Mouse (Mus musculus) embryonic facial prominence, embryonic 10.5 days (tissue): ENCODE measurements around the gene Capn5. TPM values are rescaled to one million over a fixed set of nuclear protein-coding genes. Genes with fewer than 3 reads are reported as not detected.

ENCODE experiments used
- DNase-seq: peaks from one replicate; pipeline ENCODE4 v3.0.0-alpha.2; 2017; ENCODE audit warnings: low spot score
- H3K27ac ChIP-seq: fragments of 300-500 bp; sonication (generic); replicated peaks from 2 replicates; pipeline ENCODE4 v1.5.1; 2016; ENCODE audit warnings: mild to moderate bottlenecking
- H3K27me3 ChIP-seq: fragments of 300-500 bp; sonication (generic); replicated peaks from 2 replicates; pipeline ENCODE4 v1.6.1; 2016; ENCODE audit warnings: low read depth, mild to moderate bottlenecking; ENCODE audit not compliant: poor library complexity, severe bottlenecking
- H3K36me3 ChIP-seq: fragments of 300-500 bp; sonication (generic); replicated peaks from 2 replicates; pipeline ENCODE4 v1.6.1; 2016; ENCODE audit warnings: mild to moderate bottlenecking, moderate library complexity
- H3K4me1 ChIP-seq: fragments of 300-500 bp; sonication (generic); 2 replicates; pipeline ENCODE4 v1.6.1; 2016
- H3K4me3 ChIP-seq: fragments of 300-500 bp; sonication (generic); 2 replicates; pipeline ENCODE4 v1.5.1; 2016; ENCODE audit warnings: mild to moderate bottlenecking, moderate library complexity
- H3K9me3 ChIP-seq: fragments of 300-500 bp; sonication (generic); 2 replicates; pipeline ENCODE4 v1.6.1; 2016; ENCODE audit warnings: mild to moderate bottlenecking
- WGBS: fragments of 180-500 bp; shearing (Covaris S2); methylation state at CpG from one replicate; pipeline ENCODE4 v1.1.7; 2016; 5-methylcytosine and 5-hydroxymethylcytosine counted together
- polyA plus RNA-seq: library from polyadenylated mRNA; unstranded; fragments of >200 nt; fragmentation: Nextera tagmentation; extraction: Ambion mirVana; gene quantifications from 2 replicates; pipeline ENCODE4 v1.2.1, GENCODE M21; 2016

Gene Capn5
- polyA plus RNA-seq, 1 experiment from 2014 or later, result 4.7 TPM

GRCm38 (mm10) chr7:98095852-98096251 lies 82.2 kb downstream of the Capn5 start:
- no peak overlapping the region for H3K4me3 ChIP-seq
- DNase-seq, result no peak
- no peaks in the 10 kb centered on the region for H3K4me1 ChIP-seq
- no peaks in the 10 kb centered on the region for H3K27me3 ChIP-seq
- H3K9me3 ChIP-seq, result peaks cover 6% of the 10 kb centered on the region
- no peak overlapping the region for H3K27ac ChIP-seq
- WGBS, result 93% methylated on average over 4 of the region's 4 CpGs
- peaks cover 43% of the 10 kb centered on the region for H3K36me3 ChIP-seq

GRCm38 (mm10) chr7:98086346-98086745 lies 91.7 kb downstream of the Capn5 start:
- no peaks in the 10 kb centered on the region for H3K9me3 ChIP-seq
- 57% methylated on average over 2 of the region's 2 CpGs for WGBS
- no peaks in the 10 kb centered on the region for H3K27me3 ChIP-seq
- no peak overlapping the region for H3K27ac ChIP-seq
- no peaks in the 10 kb centered on the region for H3K36me3 ChIP-seq
- peaks cover 38% of the 10 kb centered on the region for H3K4me1 ChIP-seq
- DNase-seq, result peak; percentile 21
- no peak overlapping the region for H3K4me3 ChIP-seq

- Histone ChIP-seq H3K9me3 (no peaks in the 10 kb centered on the region), H3K27ac (peak overlapping the region; percentile 30; the same call in 1 of the 2 replicates), H3K4me3 (no peak overlapping the region), H3K4me1 (peaks cover 42% of the 10 kb centered on the region), H3K27me3 (no peaks in the 10 kb centered on the region), H3K36me3 (0 out of 2 replicates have a peak, but pooled peaks cover 6% of the 10 kb centered on the region)
- DNase-seq, result no peak
- 78% methylated on average over 7 of the region's 7 CpGs for WGBS
Measured at GRCm38 (mm10) chr7:98085314-98085713, 92.8 kb downstream of the Capn5 start.

GRCm38 (mm10) chr7:98084541-98085293 lies 93.4 kb downstream of the Capn5 start:
- Histone ChIP-seq H3K27me3 (no peaks in the 10 kb centered on the region), H3K27ac (peak overlapping the region; percentile 59; the same call in 1 of the 2 replicates), H3K9me3 (no peaks in the 10 kb centered on the region), H3K4me3 (no peak overlapping the region), H3K4me1 (peaks cover 42% of the 10 kb centered on the region), H3K36me3 (peaks cover 10% of the 10 kb centered on the region)
- DNase-seq, result no peak
- WGBS, result 45% methylated on average over 12 of the region's 12 CpGs

GRCm38 (mm10) chr7:98082376-98082775 lies 95.7 kb downstream of the Capn5 start:
- 25% methylated on average over 5 of the region's 5 CpGs for WGBS
- Histone ChIP-seq H3K4me1 (peaks cover 42% of the 10 kb centered on the region), H3K27me3 (no peaks in the 10 kb centered on the region), H3K36me3 (peaks cover 26% of the 10 kb centered on the region), H3K4me3 (no peak overlapping the region), H3K9me3 (no peaks in the 10 kb centered on the region), H3K27ac (peak overlapping the region; percentile 61)
- peak; percentile 14 for DNase-seq

GRCm38 (mm10) chr7:98077453-98077852 lies 100.6 kb downstream of the Capn5 start:
- whole genome bisulfite sequencing, result 90% methylated on average over 11 of the region's 11 CpGs
- peaks cover 50% of the 10 kb centered on the region for H3K36me3 ChIP-seq
- H3K27me3 ChIP-seq, result no peaks in the 10 kb centered on the region
- no peak overlapping the region for H3K27ac ChIP-seq
- peaks cover 11% of the 10 kb centered on the region for H3K4me1 ChIP-seq
- DNase-seq, result no peak
- H3K9me3 ChIP-seq, result no peaks in the 10 kb centered on the region
- no peak overlapping the region for H3K4me3 ChIP-seq

GRCm38 (mm10) chr7:98071620-98072019 lies 106.5 kb downstream of the Capn5 start:
- Histone ChIP-seq H3K4me3 (no peak overlapping the region), H3K9me3 (no peaks in the 10 kb centered on the region), H3K27ac (no peak overlapping the region), H3K27me3 (no peaks in the 10 kb centered on the region), H3K4me1 (no peaks in the 10 kb centered on the region), H3K36me3 (peaks cover 29% of the 10 kb centered on the region)
- WGBS, result 39% methylated on average over 5 of the region's 5 CpGs
- DNase-seq, result peak; percentile 87

Other genes starting within 250 kb of the Capn5 start
- gene Myo7a, start 58.8 kb downstream of the Capn5 start, polyA plus RNA-seq, result 20.4 and 21.8 TPM in 2 replicates
- gene Omp, start 32.8 kb downstream of the Capn5 start, polyA plus RNA-seq, result 0.18 TPM in 1 of 2 replicates, not detected in the other
- not detected in 2 replicates for gene B3gnt6, start 21.2 kb upstream of the Capn5 start, polyA plus RNA-seq
- gene Acer3, start 142.9 kb upstream of the Capn5 start, polyA plus RNA-seq, result 18.0 and 21.3 TPM in 2 replicates
- 9.7 and 10.9 TPM in 2 replicates for gene Tsku, start 183.1 kb upstream of the Capn5 start, polyA plus RNA-seq